Mouse (Mus musculus) hindbrain, postnatal 0 days (tissue): ENCODE measurements around the gene Sgf29. TPM values are rescaled to one million over a fixed set of nuclear protein-coding genes. Genes with fewer than 3 reads are reported as not detected.

Experiments
- ATAC-seq: fragments of 200-750 bp; cut with Nextera tagmentation; 2 replicates; pipeline ENCODE4 v1.8.0; 2017; ENCODE audit warnings: mild to moderate bottlenecking, moderate TSS enrichment, moderate library complexity
- DNase-seq: peaks from one replicate; pipeline ENCODE4 v3.0.0-alpha.2; 2015; ENCODE audit warnings: low spot score
- H3K27ac ChIP-seq: fragments of 300-500 bp; sonication (generic); 2 replicates; pipeline ENCODE4 v1.5.1; 2014; ENCODE audit warnings: mild to moderate bottlenecking
- H3K27me3 ChIP-seq: fragments of 300-500 bp; sonication (generic); 2 replicates; pipeline ENCODE4 v1.6.1; 2014; ENCODE audit warnings: low read length, mixed read lengths; ENCODE audit not compliant: insufficient read depth
- H3K36me3 ChIP-seq: fragments of 300-500 bp; sonication (generic); 2 replicates; pipeline ENCODE4 v1.6.1; 2014; ENCODE audit warnings: low read length, mixed read lengths; ENCODE audit not compliant: insufficient read depth
- H3K4me1 ChIP-seq: fragments of 300-500 bp; sonication (generic); 2 replicates; pipeline ENCODE4 v1.6.1; 2014; ENCODE audit warnings: antibody characterized with exemption, low read length, mixed read lengths; ENCODE audit not compliant: insufficient read depth
- H3K4me2 ChIP-seq: fragments of 300-500 bp; sonication (generic); 2 replicates; pipeline ENCODE4 v1.6.1; 2014; ENCODE audit warnings: low read depth, mild to moderate bottlenecking, low read length, moderate library complexity, mixed read lengths
- H3K4me3 ChIP-seq: fragments of 300-500 bp; sonication (generic); 2 replicates; pipeline ENCODE4 v1.5.1; 2014; ENCODE audit warnings: low read length
- H3K9ac ChIP-seq: fragments of 300-500 bp; sonication (generic); replicated peaks from 2 replicates; pipeline ENCODE4 v1.6.1; 2014; ENCODE audit warnings: mild to moderate bottlenecking, low read length, moderate library complexity, mixed read lengths
- H3K9me3 ChIP-seq: fragments of 300-500 bp; sonication (generic); 2 replicates; pipeline ENCODE4 v1.6.1; 2016; ENCODE audit warnings: low read length, mixed read lengths
- CTCF ChIP-seq: IDR thresholded peaks from 2 replicates; pipeline ENCODE4 v1.5.1; 2016; ENCODE audit warnings: antibody characterized with exemption, control low read depth, low read depth
- WGBS: fragments of 180-500 bp; shearing (Covaris S2); extraction: QIAGEN DNeasy Blood & Tissue Kit; methylation state at CpG from one replicate; pipeline ENCODE4 v1.1.7; 2014; 5-methylcytosine and 5-hydroxymethylcytosine counted together
- polyA plus RNA-seq: library from polyadenylated mRNA; unstranded; fragments of >200 nt; fragmentation: Nextera tagmentation; extraction: Ambion mirVana; gene quantifications from 2 replicates; pipeline ENCODE4 v1.2.1, GENCODE M21; 2015
- total RNA-seq: library from RNA; depleted of rRNA; stranded (reverse); fragments of >200 nt; gene quantifications from 2 replicates; pipeline ENCODE4 v1.2.3, GENCODE M21; 2014

Gene Sgf29
- total and polyA plus RNA-seq, 2 experiments from 2014 or later = 36.3 to 47.0 TPM

DNA sequence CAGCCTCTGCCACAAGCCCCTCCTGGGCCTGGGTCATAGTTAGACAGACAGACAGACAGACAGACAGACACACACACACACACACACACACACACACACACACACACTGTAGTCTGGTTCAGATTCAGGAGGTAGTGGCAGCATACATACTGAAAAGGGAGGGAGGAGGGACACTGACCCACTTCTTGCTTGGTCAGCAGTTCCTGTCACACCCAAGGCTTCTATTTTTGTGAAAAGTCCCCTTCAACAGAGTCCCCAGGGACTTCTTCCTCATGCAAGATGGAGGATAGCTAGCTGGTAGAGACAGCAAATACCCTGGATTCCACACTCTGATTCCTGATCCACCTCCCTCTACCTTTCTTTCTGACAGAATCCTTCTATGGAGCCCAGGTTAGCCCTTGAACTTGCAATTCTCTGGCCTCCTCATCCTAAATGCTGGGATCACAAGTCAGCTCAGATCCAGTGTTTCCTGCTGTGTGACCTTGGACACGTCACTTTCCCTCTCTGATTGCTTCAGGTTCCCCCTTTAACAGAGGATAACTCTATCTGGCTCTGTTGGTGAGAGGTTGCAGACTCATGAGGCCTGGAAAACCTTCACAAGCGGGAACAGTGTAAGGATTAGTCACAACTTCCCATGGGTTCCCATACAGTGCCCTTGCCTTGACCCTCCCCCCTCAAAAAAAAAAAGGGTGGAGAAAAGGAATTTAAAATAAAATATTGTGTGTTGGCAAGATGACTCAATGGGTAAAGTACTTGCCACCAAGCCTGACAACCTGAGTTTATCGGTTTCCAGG is 23.1 kb upstream of the Sgf29 start:
- Histone ChIP-seq H3K4me1 (no peaks in the 10 kb centered on the region), H3K27me3 (no peaks in the 10 kb centered on the region), H3K4me3 (no peak overlapping the region), H3K27ac (no peak overlapping the region), H3K9me3 (no peaks in the 10 kb centered on the region), H3K4me2 (no peak overlapping the region), H3K9ac (no peak overlapping the region), H3K36me3 (no peaks in the 10 kb centered on the region)
- DNase-seq = no peak
- ATAC-seq = no peak
- TF ChIP-seq CTCF = no peak
- 77% methylated on average over 3 of the region's 3 CpGs for WGBS

DNA sequence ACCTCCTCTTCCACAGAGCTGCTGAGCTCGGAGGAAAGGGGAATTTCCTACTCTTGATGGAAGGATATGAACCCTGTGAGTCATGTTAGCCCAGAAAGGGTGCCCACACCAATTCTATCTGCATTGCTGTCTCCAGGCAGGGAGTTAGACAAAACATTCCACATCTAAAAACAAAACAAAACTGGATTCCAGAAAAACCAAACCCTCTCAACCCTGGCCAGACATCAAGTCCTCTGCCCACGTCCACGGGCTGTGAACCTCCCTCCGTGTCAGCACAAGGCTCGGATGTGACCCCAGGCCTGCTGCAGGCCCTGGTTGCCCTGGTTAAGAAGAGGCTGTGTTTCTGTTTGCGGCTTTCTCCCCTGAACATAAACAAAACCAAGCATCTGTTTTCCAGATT is 21.0 kb upstream of the Sgf29 start:
- Histone ChIP-seq H3K4me3 (no peak overlapping the region), H3K27me3 (no peaks in the 10 kb centered on the region), H3K4me1 (no peaks in the 10 kb centered on the region), H3K9me3 (no peaks in the 10 kb centered on the region), H3K9ac (no peak overlapping the region), H3K4me2 (no peak overlapping the region), H3K36me3 (no peaks in the 10 kb centered on the region), H3K27ac (no peak overlapping the region)
- TF ChIP-seq CTCF = no peak
- DNase-seq = no peak
- no peak for ATAC-seq
- 75% methylated on average over 6 of the region's 6 CpGs for WGBS

GRCm38 (mm10) chr7:126629915-126630314 is 19.2 kb upstream of the Sgf29 start:
- WGBS = 39% methylated on average over 3 of the region's 3 CpGs
- Histone ChIP-seq H3K27ac (no peak overlapping the region), H3K27me3 (no peaks in the 10 kb centered on the region), H3K4me1 (no peaks in the 10 kb centered on the region), H3K9me3 (no peaks in the 10 kb centered on the region), H3K4me3 (no peak overlapping the region), H3K36me3 (no peaks in the 10 kb centered on the region), H3K9ac (no peak overlapping the region), H3K4me2 (no peak overlapping the region)
- no peak for TF ChIP-seq CTCF
- DNase-seq (no peak), ATAC-seq (no peak)

GRCm38 (mm10) chr7:126630824-126631518 is 18.1 kb upstream of the Sgf29 start, which contains the start of gene Nupr1:
Gene Nupr1, minus strand, starts transcription at chr7:126630861.
- H3K27ac ChIP-seq = no peak within 1 kb of the TSS
- no peaks in the 10 kb centered on the region for H3K9me3 ChIP-seq
- no peaks in the 10 kb centered on the region for H3K27me3 ChIP-seq
- H3K4me1 ChIP-seq = no peaks in the 10 kb centered on the region
- 92% methylated on average over 4 of the region's 4 CpGs for WGBS
- TF ChIP-seq CTCF = no peak
- H3K9ac ChIP-seq = no peak within 1 kb of the TSS
- H3K4me3 ChIP-seq = no peak within 1 kb of the TSS
- DNase-seq (no peak), ATAC-seq (no peak)
- no peak within 1 kb of the TSS for H3K4me2 ChIP-seq
- no peaks in the 10 kb centered on the region for H3K36me3 ChIP-seq

- H3K9me3 ChIP-seq = no peaks in the 10 kb centered on the region
- no peak overlapping the region for H3K27ac ChIP-seq
- no peaks in the 10 kb centered on the region for H3K4me1 ChIP-seq
- TF ChIP-seq CTCF = no peak
- WGBS = 93% methylated on average over 2 of the region's 2 CpGs
- H3K4me2 ChIP-seq = no peak overlapping the region
- ATAC-seq (no peak), DNase-seq (no peak)
- H3K27me3 ChIP-seq = no peaks in the 10 kb centered on the region
- H3K4me3 ChIP-seq = no peak overlapping the region
- H3K36me3 ChIP-seq = no peaks in the 10 kb centered on the region
- H3K9ac ChIP-seq = no peak overlapping the region
These were observed 16.6 kb upstream of the Sgf29 start for GRCm38 (mm10) chr7:126632478-126632877.

DNA sequence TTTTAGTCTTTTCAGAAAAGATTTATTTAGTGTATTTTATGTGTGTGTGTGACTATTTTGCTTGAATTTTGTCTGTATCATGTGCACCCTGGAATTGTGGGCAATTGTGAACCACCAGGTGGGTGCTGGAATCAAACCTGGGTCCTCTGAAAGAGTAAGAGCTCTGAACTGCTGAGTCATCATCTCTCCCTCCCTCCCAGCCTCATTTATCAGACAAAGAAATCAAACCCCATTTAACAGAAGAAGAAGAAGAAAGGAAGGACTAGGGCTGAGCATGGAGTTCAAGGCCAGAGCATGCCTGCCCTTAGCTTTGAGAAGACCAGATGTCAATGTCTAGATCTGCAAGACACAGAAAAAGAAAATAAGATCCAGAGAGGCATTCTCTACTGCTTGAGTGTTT is 13.7 kb upstream of the Sgf29 start:
- TF ChIP-seq CTCF = no peak
- no peak overlapping the region for H3K9ac ChIP-seq
- no peak for ATAC-seq
- H3K27me3 ChIP-seq = no peaks in the 10 kb centered on the region
- no peak overlapping the region for H3K4me3 ChIP-seq
- H3K4me1 ChIP-seq = no peaks in the 10 kb centered on the region
- no peaks in the 10 kb centered on the region for H3K9me3 ChIP-seq
- no peak overlapping the region for H3K27ac ChIP-seq
- DNase-seq = no peak
- no peak overlapping the region for H3K4me2 ChIP-seq
- H3K36me3 ChIP-seq = no peaks in the 10 kb centered on the region
